Mouse (Mus musculus) spleen, postnatal 14 days (tissue): ENCODE measurements around the gene Olfr1283.
"Not testable (repeated sequence)": the region's sequence is repeated elsewhere in the genome, so short reads cannot be mapped to it uniquely, and the experiment has no call there.

Source experiments
- DNase-seq, 2 experiments: peaks; one replicate each; pipeline ENCODE4 v3.0.0; 2021 to 2022; ENCODE audit warnings: low spot score in 2 of 2

Gene Olfr1283

DNA sequence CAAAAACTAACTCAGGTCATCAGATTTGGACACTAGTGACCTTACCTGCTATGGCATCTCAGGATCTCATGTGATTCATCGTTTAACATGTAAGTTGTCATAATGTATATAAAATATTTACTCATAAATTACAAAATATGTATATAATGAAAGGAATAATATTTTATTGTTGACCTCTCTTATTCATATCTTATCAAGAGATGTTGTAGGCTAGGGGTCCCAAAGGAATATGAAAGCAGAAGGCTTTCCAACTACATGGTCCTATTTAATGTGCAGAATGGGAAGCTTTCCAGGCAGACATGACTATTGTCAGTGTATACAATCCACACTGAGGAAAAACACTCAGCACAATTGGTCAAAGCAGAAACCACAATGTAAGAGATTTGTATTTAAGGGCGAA, at the start of gene Olfr1283:
Gene Olfr1283, plus strand, starts transcription at position 301 of the 400 bp plus-strand sequence.
- no peak for DNase-seq

DNA sequence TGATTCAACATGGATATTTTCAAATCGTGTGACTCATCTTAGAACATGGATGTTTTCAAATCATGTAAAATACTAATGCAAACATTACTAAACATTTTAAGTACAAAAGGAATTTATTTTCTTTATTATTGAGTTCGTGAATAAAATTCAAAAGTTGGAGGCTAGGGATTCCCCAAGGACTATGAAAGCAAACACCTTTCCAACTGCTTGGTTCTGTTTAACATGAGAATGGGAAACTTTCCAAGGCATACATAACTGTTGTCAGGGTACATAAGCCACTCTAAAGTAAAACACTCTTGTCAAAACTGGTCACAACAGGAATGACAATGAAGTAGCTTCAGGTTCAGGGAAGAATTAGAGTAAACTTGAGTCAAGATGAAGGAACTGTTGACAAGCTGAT, 40.4 kb upstream of the Olfr1283 start, which contains the start of gene Olfr1281:
Gene Olfr1281, plus strand, starts transcription at position 301 of the 400 bp plus-strand sequence.
- no peak for DNase-seq

DNA sequence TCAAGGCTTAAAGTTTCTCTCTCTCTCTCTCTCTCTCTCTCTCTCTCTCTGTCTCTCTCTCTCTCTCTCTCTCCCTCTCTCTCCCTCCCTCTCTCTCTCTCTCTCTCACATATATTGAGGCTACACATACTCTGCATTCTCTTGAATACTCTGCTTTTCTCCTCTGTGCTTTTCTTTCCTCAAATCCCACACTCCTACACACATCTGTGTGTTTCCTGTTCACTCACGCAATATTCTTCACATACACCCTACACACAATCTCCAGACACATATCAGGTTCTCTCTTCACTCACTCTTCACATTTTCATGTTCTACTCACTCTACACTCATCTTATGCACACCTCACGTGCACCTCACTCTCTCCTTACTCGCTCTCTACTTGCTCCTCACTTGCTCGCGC, 32.9 kb upstream of the Olfr1283 start:
- DNase-seq = not testable (repeated sequence)

DNA sequence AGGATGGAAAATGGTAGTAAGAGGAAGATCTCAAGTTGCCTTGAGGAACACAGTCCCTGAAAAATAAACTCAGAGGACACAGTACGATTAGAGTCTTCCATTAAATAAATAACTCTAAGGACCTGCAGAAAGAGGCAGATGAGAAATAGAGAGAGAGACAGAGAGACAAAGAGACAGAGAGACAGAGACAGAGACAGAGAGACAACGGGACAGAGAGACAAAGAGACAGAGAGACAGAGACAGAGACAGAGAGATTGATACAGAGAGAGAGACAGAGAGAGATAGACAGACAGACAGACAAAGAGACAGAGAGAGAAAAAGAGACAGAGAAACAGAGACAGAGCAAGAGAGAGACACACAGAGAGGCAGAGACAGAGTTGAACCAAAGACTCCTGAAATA, 30.6 kb upstream of the Olfr1283 start, which contains the start of gene Olfr1282:
Gene Olfr1282, minus strand, starts transcription at position 101 of the 400 bp plus-strand sequence.
- no peak for DNase-seq

DNA sequence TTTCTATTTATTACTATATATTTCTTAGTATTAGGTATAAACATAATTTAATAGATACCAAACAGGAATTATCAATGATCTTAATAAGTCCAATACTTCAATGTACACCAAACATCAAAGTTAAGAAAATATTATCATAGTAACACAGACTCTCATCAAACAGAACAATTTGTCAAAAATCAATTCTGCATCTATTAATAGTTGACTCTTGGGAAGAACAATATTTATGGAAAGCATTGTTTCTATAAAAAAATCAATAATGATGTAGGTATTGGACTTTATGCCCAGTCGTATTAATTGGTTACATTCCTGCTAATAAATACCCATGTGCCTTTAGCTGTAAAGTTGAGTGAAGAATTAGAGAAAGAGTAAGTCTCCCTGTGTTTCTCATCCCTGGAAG, 8.6 kb downstream of the Olfr1283 start, which contains the start of gene Olfr1284:
Gene Olfr1284, plus strand, starts transcription at position 301 of the 400 bp plus-strand sequence.
- no peak for DNase-seq
